Mouse (Mus musculus) gonadal fat pad, adult 2 months (tissue): ENCODE data around the gene Ang5. TPM values are rescaled to one million over a fixed set of nuclear protein-coding genes. Genes with fewer than 3 reads are reported as not detected.
"Not testable (repeated sequence)": the region's sequence is repeated elsewhere in the genome, so short reads cannot be mapped to it uniquely, and the experiment has no call there.

Experiments used
- DNase-seq: peaks from one replicate; pipeline ENCODE4 v3.0.0-alpha.2; 2012; ENCODE audit warnings: low read depth
- polyA plus RNA-seq: library from polyadenylated mRNA; depleted of rRNA; stranded (reverse); fragments of >200 nt; gene quantifications from 2 replicates; pipeline ENCODE4 v1.2.3, GENCODE M21; 2012; rRNA removed

The Ang5 gene
- polyA plus RNA-seq: not detected in 2 replicates

DNA sequence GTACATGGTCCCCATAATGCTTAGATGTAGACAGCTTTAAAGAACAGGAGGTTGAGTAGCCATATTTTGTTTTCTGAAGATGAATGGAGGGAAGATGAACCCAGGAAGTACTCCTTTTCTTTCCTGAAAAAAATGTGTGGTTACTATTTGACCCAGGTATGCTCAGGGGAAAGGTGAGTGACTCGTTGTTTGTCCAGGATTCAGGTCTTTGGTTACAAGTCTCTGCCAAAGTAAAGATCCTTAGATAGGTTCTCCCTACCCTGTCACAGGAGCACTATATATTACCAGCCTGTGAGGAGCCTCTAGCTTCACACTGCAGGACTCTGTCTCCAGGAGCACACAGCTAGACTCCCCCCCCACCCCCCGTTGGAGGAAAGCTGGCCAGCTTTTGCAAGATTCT, at the start of gene Ang5:
Gene Ang5 (plus strand): TSS at position 301 of the 400 bp plus-strand sequence.
- not testable (repeated sequence) for DNase-seq

DNA sequence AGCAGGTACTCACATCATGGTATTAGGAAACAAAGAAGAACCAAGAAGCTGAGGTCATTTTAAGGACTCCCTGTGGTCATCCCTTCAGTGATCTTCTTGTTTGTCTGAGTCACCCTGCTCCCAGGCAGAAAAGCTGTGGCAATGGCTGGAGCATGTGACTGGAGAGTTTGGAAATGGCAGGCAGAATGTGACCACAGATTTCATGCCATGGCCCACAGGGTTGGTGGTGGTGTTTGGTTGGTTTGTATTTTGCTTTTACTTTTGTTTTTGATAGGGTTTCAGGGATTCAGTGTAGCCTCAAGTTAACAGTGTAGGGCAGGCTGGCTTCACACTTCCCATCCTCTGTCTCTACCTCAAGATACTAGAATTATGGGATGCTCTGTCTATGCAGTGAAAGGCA, 38.7 kb upstream of the Ang5 start:
- DNase-seq: not testable (repeated sequence)

DNA sequence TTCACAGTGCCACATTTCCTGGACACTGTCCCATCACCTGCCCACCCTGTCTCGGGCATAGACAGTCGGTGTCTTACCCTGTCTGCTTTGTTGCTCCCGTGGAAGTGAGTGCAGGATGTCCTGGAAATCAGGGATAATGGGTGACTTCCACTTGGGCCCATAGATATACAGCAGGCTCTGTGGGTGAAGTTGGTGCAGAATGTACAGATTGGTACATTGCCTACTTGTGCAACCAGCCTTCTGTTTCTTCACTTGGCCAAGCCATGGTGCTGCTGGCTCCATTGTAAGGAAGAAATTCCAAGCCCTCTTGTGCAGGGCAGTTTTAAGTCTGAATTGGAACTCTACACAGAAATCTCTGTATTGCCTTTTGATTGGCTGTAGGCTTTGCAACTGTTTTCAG, 33.4 kb upstream of the Ang5 start, which contains the start of gene Ear10:
Gene Ear10 (minus strand): TSS at position 101 of the 400 bp plus-strand sequence.
- DNase-seq: peak; percentile 13

GRCm38 (mm10) chr14:43924688-43925403, 32.0 kb upstream of the Ang5 start, which contains the start of gene Gm8113:
Gene Gm8113, plus strand, starts transcription at chr14:43925390.
- not testable (repeated sequence) for DNase-seq

DNA sequence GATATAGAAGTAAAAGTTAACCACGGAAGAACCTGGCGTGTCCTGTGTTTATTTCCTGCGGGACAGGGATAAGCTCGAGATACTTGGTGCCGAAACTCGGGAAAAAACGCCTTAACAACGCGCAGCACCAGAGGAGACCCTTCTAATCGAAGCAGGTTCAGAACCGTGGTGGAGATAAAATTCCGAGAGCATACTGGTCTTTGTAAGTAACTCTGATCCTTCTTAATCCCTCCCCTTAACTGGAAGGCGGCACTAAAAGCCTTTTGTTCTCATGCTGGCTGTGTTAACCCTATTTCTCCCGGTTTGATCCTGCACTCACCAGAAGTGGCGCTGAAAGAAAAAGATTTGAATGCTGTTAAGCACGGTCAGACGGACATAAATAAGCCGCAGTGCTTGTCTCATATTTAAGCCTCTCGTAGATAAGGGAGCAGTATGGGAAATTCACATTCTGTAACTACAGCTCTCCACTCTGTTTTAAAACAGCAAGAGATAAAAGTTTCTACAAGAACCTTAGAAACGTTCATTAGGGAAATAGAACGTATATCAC, 31.4 kb upstream of the Ang5 start:
- DNase-seq: not testable (repeated sequence)

DNA sequence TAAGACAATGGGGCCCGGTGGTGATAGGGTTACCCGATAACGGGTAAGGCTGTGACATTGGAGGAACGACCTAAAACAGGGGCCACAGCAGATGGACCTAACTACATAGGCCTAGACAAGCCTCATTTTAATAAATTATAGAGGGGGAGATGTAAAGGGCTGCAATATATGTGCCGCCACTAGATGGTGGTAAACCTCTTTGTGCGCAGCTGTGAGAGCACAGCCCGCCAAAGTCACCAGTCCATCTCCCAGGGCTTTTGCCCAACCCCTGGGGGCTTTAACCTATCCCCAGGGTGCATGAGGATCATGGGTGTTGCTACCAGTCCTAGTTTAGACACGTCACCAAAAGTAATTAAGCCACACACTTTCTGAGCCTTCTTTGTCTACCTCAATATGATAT, 23.9 kb upstream of the Ang5 start:
- DNase-seq: not testable (repeated sequence)

DNA sequence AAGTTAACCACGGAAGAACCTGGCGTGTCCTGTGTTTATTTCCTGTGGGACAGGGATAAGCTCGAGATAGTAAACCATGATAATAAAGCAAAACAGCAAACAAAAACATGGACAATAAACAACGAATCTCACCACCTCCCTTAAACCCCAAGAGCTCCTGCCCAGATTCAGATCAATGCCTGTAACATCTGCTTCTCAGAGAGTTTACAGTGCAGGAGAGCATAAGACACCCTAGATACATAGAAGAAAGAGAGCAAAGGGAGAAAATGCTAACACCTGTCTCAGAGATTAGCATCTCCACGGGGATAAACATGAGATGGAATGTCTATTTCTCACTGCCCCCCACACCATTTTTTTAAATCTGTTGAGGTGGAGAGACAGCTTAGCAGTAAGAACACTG, 23.5 kb upstream of the Ang5 start:
- DNase-seq: not testable (repeated sequence)

GRCm38 (mm10) chr14:43953382-43953781, 3.5 kb upstream of the Ang5 start:
- DNase-seq: not testable (repeated sequence)

DNA sequence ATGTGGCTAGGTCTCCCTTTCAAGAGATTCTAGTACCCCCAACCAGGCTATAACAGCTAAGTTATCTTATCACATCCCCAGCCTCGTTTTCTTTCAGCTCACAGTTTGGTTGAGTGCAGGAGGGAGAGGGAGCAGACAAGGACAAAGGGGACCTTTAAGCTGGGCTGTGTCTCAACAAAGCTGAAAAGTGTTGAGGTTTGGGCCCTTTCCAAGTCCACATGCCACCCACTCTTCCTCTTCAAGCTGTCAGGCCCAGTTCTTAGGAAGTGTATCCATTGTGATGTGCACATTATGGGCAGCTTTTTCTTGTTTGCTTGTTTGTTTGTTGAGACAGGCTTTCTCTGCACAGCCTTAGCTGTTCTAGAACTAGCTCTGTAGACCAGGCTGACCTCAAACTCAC, 1.8 kb upstream of the Ang5 start:
- DNase-seq: not testable (repeated sequence)

GRCm38 (mm10) chr14:43983454-43983853, 26.6 kb downstream of the Ang5 start:
- DNase-seq: no peak

- DNase-seq: no peak
Measured at GRCm38 (mm10) chr14:43983897-43984296, 27.0 kb downstream of the Ang5 start.

DNA sequence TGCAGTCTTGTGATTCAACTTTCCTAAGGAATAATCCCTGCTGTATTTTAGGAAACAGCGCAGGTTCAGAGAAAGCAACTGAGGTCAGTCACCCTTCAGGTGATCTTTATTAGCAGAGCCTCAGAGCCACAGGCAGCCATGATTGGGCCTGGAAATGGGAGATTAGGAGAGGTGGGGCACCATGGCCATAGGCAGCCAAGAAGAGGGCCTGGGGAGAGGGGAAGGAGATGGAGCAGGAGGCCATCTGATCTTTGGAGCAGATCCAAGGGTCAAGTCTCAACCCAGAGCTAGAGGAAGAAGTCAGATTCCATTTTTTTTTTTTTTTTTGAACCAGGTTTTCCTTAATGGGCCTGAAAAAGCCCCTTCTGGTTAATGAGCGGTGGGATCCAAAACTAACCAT, 29.3 kb downstream of the Ang5 start:
- DNase-seq: no peak

DNA sequence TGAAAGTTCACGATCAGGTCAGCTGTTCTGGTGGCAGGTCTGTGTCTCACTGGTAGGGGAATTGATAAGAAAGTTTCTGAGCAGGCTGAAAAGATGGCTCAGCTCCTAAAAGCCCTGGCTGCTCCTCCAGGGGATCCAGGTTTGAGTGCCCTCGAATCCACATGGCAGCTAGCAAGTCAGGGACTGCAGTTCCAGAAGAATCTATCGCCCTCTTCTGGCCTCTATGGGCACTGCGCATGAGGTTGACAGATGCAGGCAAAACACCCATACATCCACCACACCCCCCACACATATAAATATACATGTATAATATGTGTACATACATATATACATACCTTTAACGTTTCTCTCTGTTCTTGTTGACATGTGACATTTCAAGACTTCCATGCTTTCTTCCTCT, 30.5 kb downstream of the Ang5 start:
- not testable (repeated sequence) for DNase-seq

- DNase-seq: not testable (repeated sequence)
Measured at GRCm38 (mm10) chr14:43998455-43999000, 41.7 kb downstream of the Ang5 start.

DNA sequence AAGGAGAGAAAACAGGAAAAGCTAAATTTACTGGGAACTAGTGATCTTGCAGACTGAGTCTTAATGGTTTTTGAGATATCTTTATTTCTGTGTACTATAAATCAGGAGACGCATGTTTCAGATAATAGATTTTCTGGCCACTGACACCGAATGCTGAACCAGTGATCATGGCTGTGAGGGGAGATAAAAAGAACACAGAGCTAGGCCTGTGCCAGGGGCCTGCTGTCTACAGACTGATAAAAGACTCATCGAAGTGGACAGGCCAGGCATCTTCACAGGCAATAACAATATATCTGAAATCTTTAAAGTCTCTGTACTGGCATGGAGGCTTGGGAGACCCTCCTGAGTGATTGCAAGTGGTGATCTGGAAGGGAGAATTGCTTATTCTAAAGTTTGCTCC, 44.7 kb downstream of the Ang5 start:
- DNase-seq: no peak

DNA sequence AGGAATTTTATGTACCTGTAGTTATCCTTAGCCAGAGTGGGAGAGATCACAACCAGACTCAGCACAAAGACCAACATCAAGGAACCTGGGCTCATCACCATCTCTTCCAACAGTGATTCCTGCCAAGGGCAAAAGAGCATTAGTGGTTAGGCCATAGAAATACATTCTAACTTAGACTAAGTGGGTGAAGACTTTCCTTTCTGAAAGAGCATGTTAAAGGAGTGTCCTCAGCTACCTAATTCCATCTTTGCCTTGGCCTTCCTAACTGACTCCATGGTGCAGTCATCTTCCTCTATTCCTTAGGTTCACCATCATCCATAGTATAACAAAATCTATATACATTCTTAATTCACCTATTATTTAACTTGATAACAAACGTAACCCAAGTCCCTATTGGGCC, 45.3 kb downstream of the Ang5 start, which contains the start of gene Ang6:
Gene Ang6 (minus strand): TSS at position 101 of the 400 bp plus-strand sequence.
- DNase-seq: no peak

GRCm38 (mm10) chr14:44008021-44008420, 51.2 kb downstream of the Ang5 start:
- not testable (repeated sequence) for DNase-seq

GRCm38 (mm10) chr14:44009686-44010085, 52.8 kb downstream of the Ang5 start:
- not testable (repeated sequence) for DNase-seq

Other genes starting within 250 kb of the Ang5 start
- not detected in 2 replicates for gene Gm16506, start 229.6 kb upstream of the Ang5 start, polyA plus RNA-seq
- gene Gm6526, start 209.2 kb upstream of the Ang5 start, polyA plus RNA-seq: not detected in 2 replicates
- not detected in 2 replicates for gene Gm8180, start 172.3 kb upstream of the Ang5 start, polyA plus RNA-seq
- gene Ear1, start 81.6 kb upstream of the Ang5 start, polyA plus RNA-seq: 0.63 TPM in 1 of 2 replicates, not detected in the other
- gene Ear10, start 33.5 kb upstream of the Ang5 start, polyA plus RNA-seq: not detected in 2 replicates
- 1.9 and 3.1 TPM in 2 replicates for gene Gm8113, start 31.7 kb upstream of the Ang5 start, polyA plus RNA-seq
- gene Ang6, start 45.2 kb downstream of the Ang5 start, polyA plus RNA-seq: not detected in 2 replicates
- gene Ear2, start 145.6 kb downstream of the Ang5 start, polyA plus RNA-seq: 22.1 and 38.0 TPM in 2 replicates
- gene Gm3327, start 166.8 kb downstream of the Ang5 start, polyA plus RNA-seq: not detected in 2 replicates
- gene Gm8212, start 240.6 kb downstream of the Ang5 start, polyA plus RNA-seq: not detected in 2 replicates